In the genomic region with DNA sequence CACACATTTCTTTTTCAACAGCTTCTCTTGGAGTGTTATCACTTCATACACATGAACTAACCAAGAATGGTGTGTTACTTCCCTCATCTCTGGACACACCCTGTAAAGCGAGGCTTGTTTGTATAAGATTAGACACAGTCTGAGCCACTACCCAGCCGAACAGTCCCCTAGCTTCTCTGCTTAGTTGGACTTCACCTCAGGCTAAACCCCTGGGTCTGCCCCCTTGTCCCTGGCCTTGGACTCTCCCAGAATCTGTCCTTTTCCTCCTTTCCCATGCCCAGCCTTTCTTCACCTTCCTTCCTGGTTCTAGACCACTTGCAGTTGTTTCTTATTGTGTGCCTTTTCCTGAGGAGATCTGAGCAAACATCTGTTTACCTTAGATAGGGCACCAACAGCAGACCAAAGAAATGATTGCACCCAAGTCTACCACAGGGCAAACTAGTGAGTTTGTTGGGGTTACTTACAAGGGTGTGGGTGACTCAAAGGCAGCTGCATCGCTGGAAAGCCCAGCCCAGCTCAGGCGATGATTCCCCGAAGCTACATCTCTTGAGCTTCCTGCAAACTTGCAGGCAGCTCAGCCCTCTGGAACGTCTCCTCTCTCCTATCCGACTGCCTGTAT, we compare ENCODE assay signal across 14 mouse cellular contexts. TPM values are rescaled to one million over a fixed set of nuclear protein-coding genes. Genes with fewer than 3 reads are reported as not detected.
DNase-seq lines count a peak whose midpoint lies in the region; ATAC-seq and TF ChIP-seq lines count a peak whose summit lies in the region.
"Had no signal": no experiment of that assay in that cellular context is flagged by ENCODE, and none has a peak within 500 bp of the region (broad histone marks: within the 10 kb centered on the region; RNA-seq: fewer than 3 reads in every experiment).

No protein-coding gene starts in this region.

- no peaks in the 10 kb centered on the region for H3K36me3 ChIP-seq in intestine, postnatal 0 days (ENCODE audit: control insufficient read depth, insufficient read depth)
- no peaks in the 10 kb centered on the region for H3K36me3 ChIP-seq in spleen, adult 2 months (ENCODE audit: control insufficient read depth, insufficient read depth, low read length)
- H3K36me3 ChIP-seq: embryonic facial prominence, embryonic 12.5 days had no signal

- H3K9me3 ChIP-seq in intestine, postnatal 0 days (ENCODE audit: control insufficient read depth) = no peaks in the 10 kb centered on the region
- H3K9me3 ChIP-seq: embryonic facial prominence, embryonic 12.5 days had no signal

- peaks cover 4% of the 10 kb centered on the region; the same call in 1 of the 2 replicates for H3K4me1 ChIP-seq in bone marrow, adult 2 months (ENCODE audit: control insufficient read depth, insufficient read depth, low read length)
- 0 out of 2 replicates have a peak, but pooled peaks cover 3% of the 10 kb centered on the region for H3K4me1 ChIP-seq in intestine, postnatal 0 days (replicated peaks; ENCODE audit: control insufficient read depth, insufficient read depth, low read length)
- no peaks in the 10 kb centered on the region for H3K4me1 ChIP-seq in spleen, adult 2 months (ENCODE audit: control insufficient read depth, insufficient read depth, insufficient read length)
- H3K4me1 ChIP-seq: embryonic facial prominence, embryonic 12.5 days had no signal

- TF ChIP-seq POLR2A in bone marrow, adult 2 months (IDR thresholded peaks at IDR 0.05; ENCODE audit: borderline replicate concordance, control insufficient read depth, low read depth, low read length) = no peak
- TF ChIP-seq POLR2A in spleen, adult 2 months (IDR thresholded peaks at IDR 0.05; ENCODE audit: low read depth, low read length) = no peak

- no peaks in the 10 kb centered on the region for H3K27me3 ChIP-seq in intestine, postnatal 0 days (replicated peaks; ENCODE audit: control insufficient read depth, insufficient read depth, low read length)
- no peaks in the 10 kb centered on the region for H3K27me3 ChIP-seq in spleen, adult 2 months (ENCODE audit: control insufficient read depth, insufficient read depth, low read length)
- H3K27me3 ChIP-seq: embryonic facial prominence, embryonic 12.5 days had no signal

- 0 out of 2 replicates have a peak overlapping the region, but pooled peaks have one; percentile 24 for H3K4me2 ChIP-seq in intestine, postnatal 0 days (replicated peaks; ENCODE audit: low read depth)
- H3K4me2 ChIP-seq: embryonic facial prominence, embryonic 12.5 days had no signal

- H3K9ac ChIP-seq in intestine, postnatal 0 days (ENCODE audit: low read depth, low read length) = no peak overlapping the region
- H3K9ac ChIP-seq: embryonic facial prominence, embryonic 12.5 days had no signal

- ATAC-seq in intestine, postnatal 0 days = peak; percentile 93
- ATAC-seq: hindbrain, postnatal 0 days had no signal

- 54% methylated on average over 7 of the region's 7 CpGs for WGBS in bone marrow, adult 2 months
- WGBS in intestine, postnatal 0 days = 36% methylated on average over 7 of the region's 7 CpGs
- WGBS in spleen, adult 2 months = 72% methylated on average over 7 of the region's 7 CpGs

- no peak for TF ChIP-seq CTCF in bone marrow, adult 2 months (IDR thresholded peaks at IDR 0.05; ENCODE audit: control insufficient read depth, insufficient read depth, low read length)
- TF ChIP-seq CTCF in intestine, postnatal 0 days (IDR thresholded peaks at IDR 0.05; ENCODE audit: low read depth) = no peak
- TF ChIP-seq CTCF in spleen, adult 2 months (IDR thresholded peaks at IDR 0.05; ENCODE audit: extremely low read depth, insufficient read depth, insufficient read length, insufficient replicate concordance) = no peak

- peak overlapping the region; percentile 71 for H3K27ac ChIP-seq in bone marrow, adult 2 months (ENCODE audit: control insufficient read depth, insufficient read depth, low read depth, low read length, poor library complexity)
- H3K27ac ChIP-seq in intestine, postnatal 0 days (ENCODE audit: low read depth, low read length) = no peak overlapping the region
- peak overlapping the region; percentile 40; the same call in 1 of the 2 replicates for H3K27ac ChIP-seq in spleen, adult 2 months (ENCODE audit: insufficient read depth, low read length)
- H3K27ac ChIP-seq: embryonic facial prominence, embryonic 12.5 days; hindbrain, postnatal 0 days; macrophage had no signal

- H3K4me3 ChIP-seq in bone marrow, adult 2 months (replicated peaks; ENCODE audit: control insufficient read depth, low read depth, low read length) = no peak overlapping the region
- no peak overlapping the region for H3K4me3 ChIP-seq in intestine, postnatal 0 days (ENCODE audit: low read depth, low read length)
- H3K4me3 ChIP-seq in spleen, adult 2 months (ENCODE audit: extremely low read depth, insufficient read depth, insufficient read length) = no peak overlapping the region
- H3K4me3 ChIP-seq: embryonic facial prominence, embryonic 12.5 days had no signal

- peak; percentile 2 for DNase-seq in embryo, embryonic 9.5 days (ENCODE audit: extremely low spot score)
- no peak for DNase-seq in embryo, embryonic 10.5 days (ENCODE audit: low spot score)
- DNase-seq in spleen, adult 2 months (ENCODE audit: low read depth in 1 of 2, low spot score in 2 of 2) = no peak
- no peak for DNase-seq in B cell, adult 2 months
- DNase-seq in layer of hippocampus, adult 9-11 months = no peak
- no peak for DNase-seq in thymus, postnatal 25 days
- DNase-seq: adrenal gland, adult 2 months; cerebellum, adult 11 months; left cerebral cortex, postnatal 4 days had no signal

RNA-seq across cellular contexts. Expression of a gene that starts 17.9 kb away (rescaled TPM):
- 11.4 and 20.5 TPM in 2 replicates for polyA plus RNA-seq in bone marrow, adult 2 months (2011; ENCODE audit: insufficient read depth, insufficient read length, low replicate concordance, missing spikeins)
- 6.0 and 6.4 TPM in 2 replicates for polyA plus RNA-seq in intestine, postnatal 0 days (2015; fragmentation: Nextera tagmentation; extraction: Ambion mirVana)
- 4.4 and 6.3 TPM in 2 replicates for polyA plus RNA-seq in spleen, adult 2 months (2012; rRNA removed)
